Mouse (Mus musculus): ENCODE results near the gene Gm5901. TPM values are rescaled to one million over a fixed set of nuclear protein-coding genes. Genes with fewer than 3 reads are reported as not detected.

Gm5901 gene
- polyA plus RNA-seq, 1 experiment from 2014 or later = not detected

DNA sequence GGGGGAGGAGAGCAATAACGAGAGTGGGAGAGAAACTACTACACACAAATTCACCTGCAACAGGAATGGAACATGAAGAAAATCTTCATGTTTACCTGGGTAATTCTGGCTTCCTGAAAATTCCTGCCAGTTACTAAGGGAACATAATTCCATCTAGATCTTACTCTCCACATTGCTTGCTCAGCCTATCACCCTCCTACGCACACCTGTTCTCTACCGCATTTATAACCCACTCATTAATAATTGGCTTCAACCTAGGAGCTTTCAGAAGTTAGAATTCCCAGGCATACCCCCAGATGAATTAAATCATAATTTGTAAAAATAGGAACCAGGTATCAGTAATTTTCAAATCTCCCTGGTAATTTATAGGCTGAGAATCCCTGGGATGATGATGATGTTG, 862 bp upstream of the Gm5901 start:
- Histone ChIP-seq H3K27ac (no peak overlapping the region), H3K27me3 (no peaks in the 10 kb centered on the region), H3K4me3 (no peak overlapping the region), H3K36me3 (peaks cover 50% of the 10 kb centered on the region), H3K4me2 (no peak overlapping the region), H3K4me1 (no peaks in the 10 kb centered on the region), H3K9ac (no peak overlapping the region), H3K9me3 (no peaks in the 10 kb centered on the region)
- 99% methylated on average over 3 of the region's 3 CpGs for WGBS
- no peak for ATAC-seq (ENCODE audit: insufficient number of reproducible peaks, insufficient read depth, low FRiP score, low TSS enrichment, low read depth)

- H3K27ac ChIP-seq = no peak overlapping the region
- WGBS = 92% methylated on average over 3 of the region's 3 CpGs
- no peak overlapping the region for H3K9ac ChIP-seq
- ATAC-seq (ENCODE audit: insufficient number of reproducible peaks, insufficient read depth, low FRiP score, low TSS enrichment, low read depth) = no peak
- H3K27me3 ChIP-seq = no peaks in the 10 kb centered on the region
- H3K4me2 ChIP-seq = no peak overlapping the region
- peaks cover 77% of the 10 kb centered on the region for H3K36me3 ChIP-seq
- no peaks in the 10 kb centered on the region for H3K9me3 ChIP-seq
- H3K4me3 ChIP-seq = no peak overlapping the region
- H3K4me1 ChIP-seq = no peaks in the 10 kb centered on the region
These were observed 5.5 kb downstream of the Gm5901 start for GRCm38 (mm10) chr7:105380329-105380728.

GRCm38 (mm10) chr7:105387696-105388095, 12.9 kb downstream of the Gm5901 start:
- no peaks in the 10 kb centered on the region for H3K4me1 ChIP-seq

GRCm38 (mm10) chr7:105390236-105390635, 15.4 kb downstream of the Gm5901 start:
- Histone ChIP-seq H3K4me3 (no peak overlapping the region), H3K27me3 (no peaks in the 10 kb centered on the region), H3K9ac (no peak overlapping the region), H3K36me3 (peaks cover 48% of the 10 kb centered on the region), H3K27ac (no peak overlapping the region), H3K9me3 (no peaks in the 10 kb centered on the region), H3K4me2 (no peak overlapping the region), H3K4me1 (peaks cover 4% of the 10 kb centered on the region; the same call in 1 of the 2 replicates)
- no peak for ATAC-seq (ENCODE audit: insufficient number of reproducible peaks, insufficient read depth, low FRiP score, low TSS enrichment, low read depth)
- 86% methylated on average over 2 of the region's 2 CpGs for WGBS

More at GRCm38 (mm10) chr7:105387696-105388095, 12.9 kb downstream of the Gm5901 start:
- H3K27ac ChIP-seq = no peak overlapping the region
- no peak overlapping the region for H3K4me3 ChIP-seq
- peaks cover 73% of the 10 kb centered on the region for H3K36me3 ChIP-seq
- 96% methylated on average over 2 of the region's 2 CpGs for WGBS
- H3K27me3 ChIP-seq = no peaks in the 10 kb centered on the region
- H3K4me2 ChIP-seq = no peak overlapping the region
- H3K9me3 ChIP-seq = no peaks in the 10 kb centered on the region
- no peak overlapping the region for H3K9ac ChIP-seq
- no peak for ATAC-seq (ENCODE audit: insufficient number of reproducible peaks, insufficient read depth, low FRiP score, low TSS enrichment, low read depth)

- no peak for ATAC-seq (ENCODE audit: insufficient number of reproducible peaks, insufficient read depth, low FRiP score, low TSS enrichment, low read depth)
- Histone ChIP-seq H3K27me3 (no peaks in the 10 kb centered on the region), H3K9me3 (no peaks in the 10 kb centered on the region), H3K4me3 (no peak overlapping the region), H3K4me2 (no peak overlapping the region), H3K27ac (no peak overlapping the region), H3K4me1 (peaks cover 13% of the 10 kb centered on the region), H3K36me3 (peaks cover 9% of the 10 kb centered on the region), H3K9ac (no peak overlapping the region)
- WGBS = 53% methylated on average over 1 of the region's 1 CpGs
These were observed 19.8 kb downstream of the Gm5901 start for GRCm38 (mm10) chr7:105394606-105395005.

DNA sequence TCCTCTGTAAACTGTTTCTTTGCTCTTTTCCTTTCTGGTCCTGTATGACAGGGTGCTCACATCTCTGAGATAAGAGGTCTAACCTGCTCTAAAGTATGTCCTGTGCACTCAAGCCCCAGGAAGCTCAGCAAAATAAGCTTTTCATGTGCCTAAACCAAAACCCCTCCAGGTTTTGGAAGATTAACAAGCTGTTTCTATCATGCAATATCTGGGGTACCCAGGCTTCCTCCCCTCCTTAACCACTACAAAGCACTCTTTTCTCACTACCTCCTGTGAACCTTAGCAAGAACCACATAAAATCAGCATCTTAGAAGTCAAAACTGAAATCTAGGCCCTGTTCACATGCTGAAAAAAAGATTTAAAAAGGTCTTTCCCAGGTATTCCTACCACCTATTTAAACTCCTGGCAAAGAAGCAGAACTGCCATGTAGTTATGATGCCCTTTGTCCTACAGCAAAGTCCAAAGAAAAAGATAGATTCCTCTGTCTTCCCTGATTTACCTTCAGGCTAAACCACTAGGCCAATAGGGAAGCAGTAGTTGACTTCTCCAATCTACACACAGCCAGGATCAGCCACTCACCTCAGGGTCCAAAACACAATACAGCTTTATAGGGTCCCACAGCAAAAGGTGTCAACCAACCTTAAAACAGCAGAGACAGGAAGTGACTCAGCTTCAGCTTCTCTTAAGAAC, 20.4 kb downstream of the Gm5901 start:
- no peak overlapping the region for H3K9ac ChIP-seq
- H3K4me2 ChIP-seq = no peak overlapping the region
- no peak overlapping the region for H3K27ac ChIP-seq
- H3K4me1 ChIP-seq = peaks cover 13% of the 10 kb centered on the region
- 0 out of 2 replicates have a peak, but pooled peaks cover 3% of the 10 kb centered on the region for H3K36me3 ChIP-seq
- H3K9me3 ChIP-seq = no peaks in the 10 kb centered on the region
- no peaks in the 10 kb centered on the region for H3K27me3 ChIP-seq
- no peak for ATAC-seq (ENCODE audit: insufficient number of reproducible peaks, insufficient read depth, low FRiP score, low TSS enrichment, low read depth)
- H3K4me3 ChIP-seq = no peak overlapping the region

DNA sequence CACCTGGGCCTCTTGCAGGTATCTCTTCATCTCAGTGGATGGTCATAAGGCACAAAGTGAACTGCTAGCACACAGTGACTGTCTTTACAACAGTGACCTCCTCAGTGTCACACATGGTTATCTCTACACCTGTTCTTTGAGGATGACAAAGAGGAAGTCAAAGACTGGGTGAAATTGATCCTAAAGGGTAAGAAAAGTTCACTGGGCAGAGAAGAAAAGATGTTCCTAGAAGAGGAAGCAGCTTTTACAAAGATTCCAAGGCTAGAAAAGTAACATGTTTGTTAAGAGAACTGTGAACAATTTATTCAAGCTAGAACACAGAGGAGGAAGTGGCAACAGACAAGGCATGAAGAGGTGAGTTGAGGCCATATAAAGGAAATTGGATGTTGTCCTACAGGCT, 21.3 kb downstream of the Gm5901 start:
- Histone ChIP-seq H3K27ac (no peak overlapping the region), H3K4me3 (no peak overlapping the region), H3K27me3 (no peaks in the 10 kb centered on the region), H3K4me1 (peaks cover 13% of the 10 kb centered on the region), H3K4me2 (no peak overlapping the region), H3K9ac (no peak overlapping the region), H3K36me3 (0 out of 2 replicates have a peak, but pooled peaks cover 3% of the 10 kb centered on the region), H3K9me3 (no peaks in the 10 kb centered on the region)
- no peak for ATAC-seq (ENCODE audit: insufficient number of reproducible peaks, insufficient read depth, low FRiP score, low TSS enrichment, low read depth)

- peak overlapping the region; percentile 85 for H3K4me2 ChIP-seq
- H3K27me3 ChIP-seq = no peaks in the 10 kb centered on the region
- peaks cover 11% of the 10 kb centered on the region for H3K4me1 ChIP-seq
- 1% methylated on average over 25 of the region's 25 CpGs for WGBS
- H3K9ac ChIP-seq = peak overlapping the region; percentile 91
- H3K36me3 ChIP-seq = 0 out of 2 replicates have a peak, but pooled peaks cover 3% of the 10 kb centered on the region
- H3K27ac ChIP-seq = peak overlapping the region; percentile 60
- ATAC-seq (ENCODE audit: insufficient number of reproducible peaks, insufficient read depth, low FRiP score, low TSS enrichment, low read depth) = peak; percentile 34; the same call in 1 of the 2 replicates
- no peaks in the 10 kb centered on the region for H3K9me3 ChIP-seq
- H3K4me3 ChIP-seq = peak overlapping the region; percentile 75
These were observed 24.5 kb downstream of the Gm5901 start for GRCm38 (mm10) chr7:105399058-105399934.

DNA sequence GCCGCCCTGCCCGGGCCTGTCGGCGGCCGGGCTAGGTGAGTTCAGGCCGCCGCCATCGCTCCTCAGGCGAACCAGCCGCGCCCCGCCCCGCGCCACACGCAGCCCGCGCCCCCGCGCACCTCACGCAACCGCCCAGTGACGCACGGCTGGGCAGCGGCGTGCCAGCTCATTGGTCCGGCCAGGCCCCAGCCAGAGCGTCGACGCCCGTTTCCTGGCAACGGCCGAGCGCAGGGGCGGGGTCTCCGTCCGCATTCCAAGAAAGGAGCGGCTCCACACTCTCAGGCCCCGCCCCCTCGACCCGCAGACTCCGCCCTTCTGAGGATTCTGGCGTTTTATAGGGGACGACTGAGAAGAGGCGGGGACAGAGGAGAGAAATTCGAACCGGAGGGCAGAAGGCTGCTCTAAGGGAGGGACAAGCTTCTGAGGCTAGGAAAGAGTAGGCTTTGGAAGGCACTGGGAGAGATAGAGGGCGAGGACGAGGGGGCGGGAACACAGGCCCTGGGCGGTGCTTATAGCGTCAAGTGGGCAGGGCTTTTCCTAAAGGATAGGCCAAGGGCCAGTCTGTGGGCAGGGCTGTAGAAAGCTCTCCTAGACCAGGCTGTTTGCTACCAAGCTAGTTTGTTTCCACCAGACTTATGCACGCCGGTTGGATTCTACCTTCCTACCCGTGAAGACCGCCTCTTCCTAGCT, 25.2 kb downstream of the Gm5901 start, which contains the start of gene Fam160a2:
Gene Fam160a2, minus strand, starts transcription at position 120 of the 690 bp plus-strand sequence.
- Histone ChIP-seq H3K27ac (peak within 1 kb of the TSS; percentile 72), H3K9me3 (no peaks in the 10 kb centered on the region), H3K9ac (peak within 1 kb of the TSS; percentile 91), H3K4me1 (peaks cover 9% of the 10 kb centered on the region), H3K36me3 (0 out of 2 replicates have a peak, but pooled peaks cover 3% of the 10 kb centered on the region), H3K4me3 (peak within 1 kb of the TSS; percentile 75), H3K27me3 (no peaks in the 10 kb centered on the region), H3K4me2 (peak within 1 kb of the TSS; percentile 85)
- ATAC-seq (ENCODE audit: insufficient number of reproducible peaks, insufficient read depth, low FRiP score, low TSS enrichment, low read depth) = peak; percentile 99
- WGBS = under 1% methylated on average over 54 of the region's 55 CpGs

- no peaks in the 10 kb centered on the region for H3K9me3 ChIP-seq
- H3K4me3 ChIP-seq = no peak within 1 kb of the TSS
- peaks cover under 1% of the 10 kb centered on the region for H3K4me1 ChIP-seq
- no peak for ATAC-seq (ENCODE audit: insufficient number of reproducible peaks, insufficient read depth, low FRiP score, low TSS enrichment, low read depth)
- H3K9ac ChIP-seq = no peak within 1 kb of the TSS
- no peaks in the 10 kb centered on the region for H3K36me3 ChIP-seq
- H3K27ac ChIP-seq = no peak within 1 kb of the TSS
- H3K27me3 ChIP-seq = no peaks in the 10 kb centered on the region
- WGBS = 59% methylated on average over 5 of the region's 5 CpGs
- no peak within 1 kb of the TSS for H3K4me2 ChIP-seq
These were observed 29.4 kb downstream of the Gm5901 start, which contains the start of gene Cnga4 for GRCm38 (mm10) chr7:105404268-105404667. Gene Cnga4, plus strand, starts transcription at chr7:105404568.

- Histone ChIP-seq H3K4me1 (no peaks in the 10 kb centered on the region), H3K4me3 (no peak overlapping the region), H3K9me3 (no peaks in the 10 kb centered on the region), H3K27ac (no peak overlapping the region), H3K36me3 (no peaks in the 10 kb centered on the region), H3K4me2 (no peak overlapping the region), H3K27me3 (no peaks in the 10 kb centered on the region), H3K9ac (no peak overlapping the region)
- WGBS = 65% methylated on average over 1 of the region's 1 CpGs
- no peak for ATAC-seq (ENCODE audit: insufficient number of reproducible peaks, insufficient read depth, low FRiP score, low TSS enrichment, low read depth)
These were observed 31.5 kb downstream of the Gm5901 start for GRCm38 (mm10) chr7:105406322-105406721.

Data from embryonic facial prominence, embryonic 13.5 days (tissue).